Mouse (Mus musculus) cerebellum, adult 18-20 months (tissue): Measurements from ENCODE around the gene Olfr556.
"Not testable (repeated sequence)": the region's sequence is repeated elsewhere in the genome, so short reads cannot be mapped to it uniquely, and the experiment has no call there.

Source experiments
- DNase-seq, 2 experiments: peaks; one replicate each; pipeline ENCODE4 v3.0.0; 2021

Gene Olfr556

DNA sequence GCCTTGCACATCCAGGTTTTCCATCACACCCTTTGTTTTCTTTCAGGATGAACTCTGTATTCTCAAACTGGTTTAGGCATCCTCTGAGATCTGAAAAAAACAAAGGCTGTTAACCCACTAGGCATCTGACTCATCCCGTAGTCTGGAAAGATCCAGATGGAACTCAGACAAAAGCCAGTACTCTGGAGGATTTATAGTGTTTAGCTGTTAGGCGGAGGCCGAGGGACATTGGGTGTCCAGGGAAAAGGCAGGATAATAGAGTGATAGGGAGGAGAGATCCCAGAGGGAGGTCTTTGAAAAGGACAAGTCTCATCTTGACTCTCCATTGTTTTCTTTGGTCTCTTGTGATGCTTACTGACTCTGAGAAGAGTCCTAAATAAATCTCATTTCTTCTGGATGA, at the start of gene Olfr556:
Olfr556 (plus strand) TSS at position 301 of the 400 bp plus-strand sequence.
- DNase-seq: no peak

GRCm38 (mm10) chr7:102618118-102618517, 46.6 kb upstream of the Olfr556 start, which contains the start of gene Olfr553:
Gene Olfr553 (minus strand): TSS chr7:102618218.
- no peak for DNase-seq

DNA sequence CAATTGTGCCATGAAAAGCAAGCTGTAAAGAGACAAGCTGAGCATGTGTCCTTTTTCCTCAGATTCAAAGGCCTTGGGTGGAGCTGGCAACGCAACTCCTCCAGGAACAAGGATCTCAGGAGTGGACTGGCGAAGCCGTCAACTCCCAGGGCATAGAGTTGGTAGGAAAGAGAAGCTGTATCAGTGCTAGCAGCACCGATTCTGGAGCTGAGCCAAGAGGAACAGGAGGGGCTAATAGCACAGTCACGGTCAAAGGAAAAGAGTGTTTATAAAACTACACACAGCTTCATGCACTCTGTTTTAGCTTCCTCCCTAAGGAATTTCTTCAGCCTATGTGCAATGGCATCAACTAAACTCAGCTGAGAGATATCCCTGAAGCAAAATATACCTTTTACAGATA, 45.1 kb upstream of the Olfr556 start:
- DNase-seq: no peak

GRCm38 (mm10) chr7:102620368-102620767, 44.3 kb upstream of the Olfr556 start:
- peak in 1 of 2 experiments; percentile 12 for DNase-seq

DNA sequence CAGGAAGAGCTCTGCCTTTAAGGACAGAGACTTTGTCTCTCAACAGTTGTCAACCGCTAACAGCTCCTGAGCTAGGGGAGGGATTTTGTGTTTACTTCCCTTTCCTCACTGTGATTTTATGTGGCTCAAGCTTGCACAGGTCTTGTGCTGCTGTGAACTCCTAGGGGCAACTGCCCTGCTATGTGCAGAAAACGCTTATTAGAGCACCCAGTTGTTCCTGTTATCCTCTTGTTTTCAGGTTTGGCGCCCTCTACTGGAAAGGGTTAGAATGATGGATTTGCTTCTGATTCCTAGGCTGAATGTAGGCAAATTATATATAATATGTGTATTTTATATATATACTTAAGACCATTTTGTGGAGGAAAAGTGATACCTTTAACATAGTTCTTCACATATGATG, 28.0 kb upstream of the Olfr556 start:
- peak; percentile 35 to 40 for DNase-seq

GRCm38 (mm10) chr7:102638132-102638531, 26.6 kb upstream of the Olfr556 start, which contains the start of gene Olfr554:
Gene Olfr554 (plus strand): TSS chr7:102638432.
- no peak for DNase-seq

DNA sequence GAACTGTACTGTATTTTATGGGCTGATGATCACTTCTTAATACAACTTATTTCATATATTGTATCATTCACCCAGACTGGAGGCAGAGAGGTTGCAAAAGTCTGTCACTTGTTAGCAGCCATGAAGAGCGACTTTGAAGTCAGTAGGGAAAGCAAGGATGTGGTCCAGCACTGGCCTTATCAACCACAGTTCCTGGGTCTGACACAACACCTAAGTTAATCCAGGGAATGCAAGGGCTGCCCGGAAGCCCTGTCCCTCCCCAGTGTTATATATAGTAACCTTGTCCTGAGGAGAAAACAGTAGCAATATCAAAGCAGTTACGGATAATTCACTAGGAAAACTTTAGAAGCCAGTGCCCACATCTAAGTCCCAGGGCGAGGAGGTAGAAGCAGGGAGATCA, 19.8 kb upstream of the Olfr556 start:
- not testable (repeated sequence) for DNase-seq

- DNase-seq: no peak
Measured at GRCm38 (mm10) chr7:102658523-102658922, 6.2 kb upstream of the Olfr556 start, which contains the start of gene Olfr555. Gene Olfr555 (plus strand): TSS chr7:102658823.

DNA sequence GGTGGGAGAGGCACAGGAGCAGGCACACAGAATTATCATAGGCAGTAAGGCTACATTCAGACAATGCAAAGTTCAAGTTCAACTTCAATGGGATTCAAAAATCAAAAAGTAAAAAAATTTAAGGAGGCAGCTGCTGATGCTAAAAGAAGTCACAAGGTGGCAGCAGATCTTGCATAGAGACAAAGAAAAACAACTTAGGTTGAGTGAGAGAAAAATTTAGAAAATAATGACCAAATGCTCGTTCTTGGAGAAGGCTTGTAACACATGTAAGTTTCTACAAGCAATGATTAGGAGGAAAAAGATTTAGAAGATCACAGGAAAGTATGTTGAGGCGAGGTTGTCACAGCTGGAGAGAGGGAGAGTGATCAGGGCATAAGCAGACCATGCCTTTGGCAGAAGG, 679 bp downstream of the Olfr556 start:
- DNase-seq: no peak

GRCm38 (mm10) chr7:102676225-102676624, 11.5 kb downstream of the Olfr556 start:
- DNase-seq: no peak

DNA sequence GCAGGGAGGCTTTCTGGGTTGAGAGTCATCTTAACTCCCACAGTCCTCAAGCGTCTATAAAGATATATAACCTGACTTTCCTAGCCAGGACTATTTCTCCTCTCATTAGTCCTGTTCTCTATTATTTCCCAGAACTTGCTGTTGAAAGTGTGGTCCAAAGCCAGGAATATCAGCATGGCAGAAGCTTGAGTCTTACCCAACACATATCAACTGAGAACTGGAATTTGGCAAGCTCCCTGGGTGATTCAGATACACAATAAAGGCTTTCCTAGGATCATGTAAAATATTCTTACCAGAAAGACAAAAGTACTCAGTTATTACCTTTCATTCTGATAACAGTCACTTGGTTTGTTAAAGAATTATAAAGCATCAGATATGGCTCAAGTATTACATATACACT, 17.2 kb downstream of the Olfr556 start:
- DNase-seq: no peak

DNA sequence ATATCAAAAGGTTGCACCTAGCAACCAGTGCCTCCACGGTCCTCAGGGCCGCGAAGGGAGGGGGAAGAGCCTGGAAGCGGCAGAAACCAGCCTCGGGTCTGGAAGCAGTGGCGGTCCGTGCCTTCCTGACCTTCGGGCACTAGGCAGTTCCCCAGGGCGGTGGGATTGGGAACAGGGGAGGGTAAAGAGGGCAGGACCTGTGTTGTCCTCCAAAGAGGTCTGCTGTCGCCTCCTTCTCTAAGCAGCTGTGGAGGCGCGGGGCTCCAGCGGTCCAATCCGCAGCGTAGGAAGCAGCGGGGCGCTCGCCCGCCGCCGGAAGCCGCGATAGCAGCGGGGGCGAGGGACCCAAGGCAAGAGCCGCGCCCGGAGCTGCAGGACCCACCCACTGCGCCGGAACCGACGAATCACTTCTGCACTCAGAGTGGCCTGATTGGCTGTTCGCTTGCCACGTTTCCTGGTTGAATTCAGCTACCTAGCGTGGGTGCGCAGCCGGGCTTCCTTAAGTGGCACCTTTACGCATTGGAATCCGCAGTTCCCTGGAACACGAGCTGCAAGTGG, 22.3 kb downstream of the Olfr556 start, which contains the start of gene Trim68:
Trim68 (minus strand) TSS at position 384 of the 558 bp plus-strand sequence.
- peak; percentile 59 to 67 for DNase-seq

DNA sequence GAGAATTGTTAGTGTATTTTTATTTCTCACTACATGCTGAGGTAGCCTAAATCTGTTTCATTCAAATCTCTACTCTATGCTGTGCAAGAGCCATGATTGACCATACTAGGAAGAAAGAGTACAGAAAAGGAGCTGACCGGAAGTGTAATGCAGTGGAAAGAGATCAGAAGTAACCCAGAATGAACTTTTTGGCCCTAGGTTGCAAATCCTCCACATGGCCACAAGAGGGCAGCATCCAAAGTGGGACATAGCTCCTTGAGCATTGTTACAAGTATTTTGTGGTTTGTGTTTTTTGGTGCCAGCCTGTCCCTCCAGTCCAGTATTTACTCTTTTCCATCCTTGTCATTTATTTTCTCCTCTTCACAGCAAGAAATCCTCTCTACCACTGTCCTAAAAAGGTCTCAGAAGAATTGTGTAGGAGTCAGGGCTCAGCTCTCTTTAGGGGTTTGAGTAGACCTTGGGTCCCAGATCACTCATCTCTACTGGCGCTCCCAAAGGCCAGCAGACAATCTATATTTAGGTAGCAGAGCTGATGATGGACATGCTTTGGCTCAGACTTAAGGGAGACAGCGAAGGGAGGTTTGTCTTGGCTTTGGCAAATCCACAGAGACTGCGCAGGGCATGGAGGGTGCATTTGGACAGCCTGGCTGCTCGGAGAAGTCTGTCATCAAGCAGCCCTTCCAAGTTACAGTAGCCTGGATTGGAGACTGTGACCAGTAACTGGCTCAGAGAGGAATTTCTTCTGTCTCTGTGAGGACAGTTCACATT, 30.8 kb downstream of the Olfr556 start, which contains the start of gene Olfr557:
Olfr557 (plus strand) TSS at position 553 of the 768 bp plus-strand sequence.
- DNase-seq: peak in 1 of 2 experiments; percentile 13

DNA sequence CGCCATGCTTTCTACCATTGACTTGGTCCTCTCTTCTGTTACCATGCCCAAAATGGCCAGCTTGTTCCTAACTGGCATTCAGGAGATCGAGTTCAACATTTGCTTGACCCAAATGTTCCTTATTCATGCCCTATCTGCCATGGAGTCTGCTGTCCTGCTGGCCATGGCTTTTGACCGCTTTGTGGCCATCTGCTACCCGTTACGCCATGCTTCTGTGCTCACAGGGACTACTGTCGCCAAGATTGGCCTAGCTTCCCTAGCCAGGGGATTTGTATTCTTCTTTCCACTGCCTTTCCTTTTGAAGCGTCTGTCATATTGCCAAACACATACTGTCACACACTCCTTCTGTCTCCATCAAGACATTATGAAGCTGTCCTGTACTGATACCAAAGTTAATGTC, 33.8 kb downstream of the Olfr556 start:
- peak; percentile 4 to 19 for DNase-seq

DNA sequence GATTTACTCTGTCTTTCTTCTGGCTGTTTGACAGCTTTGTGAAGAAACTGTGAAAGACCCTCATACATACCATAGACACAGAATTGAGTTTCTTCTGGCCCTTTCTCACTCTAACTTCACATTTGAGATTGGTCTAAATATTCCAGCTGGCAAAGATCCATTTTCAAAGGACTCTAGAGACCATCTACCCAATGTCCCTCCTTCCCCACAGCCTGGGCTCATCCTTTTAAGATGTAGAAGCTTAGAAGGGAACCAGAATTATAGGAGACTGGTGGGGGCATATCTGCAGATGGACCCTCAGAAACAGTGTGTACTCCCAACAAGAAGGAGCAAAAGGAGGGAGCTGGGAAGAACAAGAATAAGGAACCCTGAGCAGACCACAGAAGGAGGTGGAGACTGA, 37.2 kb downstream of the Olfr556 start, which contains the start of gene Olfr558:
Olfr558 (plus strand) TSS at position 301 of the 400 bp plus-strand sequence.
- no peak for DNase-seq

DNA sequence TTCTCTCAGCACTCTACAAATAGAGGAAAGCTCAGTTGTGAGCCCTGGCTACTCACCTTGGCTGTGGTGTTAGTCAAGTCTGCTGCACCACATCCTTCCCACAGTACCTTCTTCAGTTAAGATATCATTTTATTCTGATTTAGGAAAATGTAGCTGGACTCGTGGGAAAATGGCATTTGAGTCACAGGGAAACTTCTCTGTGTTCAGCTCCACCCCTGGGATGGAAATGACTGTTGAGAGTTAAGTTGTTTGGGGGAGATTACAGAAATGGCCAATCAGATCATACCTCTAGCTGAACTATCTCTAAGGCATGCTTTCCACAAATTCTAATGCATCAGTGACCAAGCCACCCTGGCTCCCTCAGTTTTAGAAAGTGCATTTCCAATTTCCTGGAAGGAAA, 54.3 kb downstream of the Olfr556 start, which contains the start of gene Olfr33:
Olfr33 (minus strand) TSS at position 101 of the 400 bp plus-strand sequence.
- no peak for DNase-seq
